Mouse (Mus musculus) forebrain, embryonic 11.5 days (tissue): ENCODE measurements around the gene Fam228b. TPM values are rescaled to one million over a fixed set of nuclear protein-coding genes. Genes with fewer than 3 reads are reported as not detected.
"Not testable (repeated sequence)": the region's sequence is repeated elsewhere in the genome, so short reads cannot be mapped to it uniquely, and the experiment has no call there.

ENCODE experiments used
- ATAC-seq: fragments of 200-750 bp; cut with Nextera tagmentation; replicated peaks from 2 replicates; pipeline ENCODE4 v1.8.0; 2017; ENCODE audit warnings: moderate TSS enrichment; ENCODE audit not compliant: low FRiP score
- DNase-seq: peaks from one replicate; pipeline ENCODE4 v3.0.0-alpha.2; 2017; ENCODE audit warnings: low spot score
- H3K27ac ChIP-seq: fragments of 300-500 bp; sonication (generic); 2 replicates; pipeline ENCODE4 v1.5.1; 2014; ENCODE audit warnings: low read depth, low read length
- H3K27me3 ChIP-seq: fragments of 300-500 bp; sonication (generic); 2 replicates; pipeline ENCODE4 v1.6.1; 2014; ENCODE audit warnings: mild to moderate bottlenecking, low read length, mixed read lengths; ENCODE audit not compliant: control insufficient read depth, insufficient read depth
- H3K36me3 ChIP-seq: fragments of 300-500 bp; sonication (generic); 2 replicates; pipeline ENCODE4 v1.6.1; 2014; ENCODE audit warnings: mild to moderate bottlenecking, low read length, moderate library complexity, mixed read lengths; ENCODE audit not compliant: control insufficient read depth, insufficient read depth
- H3K4me1 ChIP-seq: fragments of 300-500 bp; sonication (generic); replicated peaks from 2 replicates; pipeline ENCODE4 v1.6.1; 2014; ENCODE audit warnings: low read length, mixed read lengths; ENCODE audit not compliant: control insufficient read depth, insufficient read depth
- H3K4me2 ChIP-seq: fragments of 300-500 bp; sonication (generic); 2 replicates; pipeline ENCODE4 v1.6.1; 2014; ENCODE audit warnings: low read depth, mild to moderate bottlenecking, low read length, moderate library complexity, mixed read lengths; ENCODE audit not compliant: severe bottlenecking
- H3K4me3 ChIP-seq: fragments of 300-500 bp; sonication (generic); 2 replicates; pipeline ENCODE4 v1.5.1; 2014; ENCODE audit warnings: low read depth, low read length
- H3K9ac ChIP-seq: fragments of 300-500 bp; sonication (generic); 2 replicates; pipeline ENCODE4 v1.6.1; 2014; ENCODE audit warnings: low read length
- H3K9me3 ChIP-seq: fragments of 300-500 bp; sonication (generic); 2 replicates; pipeline ENCODE4 v1.6.1; 2016; ENCODE audit warnings: low read length, mixed read lengths; ENCODE audit not compliant: control insufficient read depth
- WGBS: fragments of 180-500 bp; shearing (Covaris S2); extraction: QIAGEN DNeasy Blood & Tissue Kit; methylation state at CpG from one replicate; pipeline ENCODE4 v1.1.7; 2014; 5-methylcytosine and 5-hydroxymethylcytosine counted together
- polyA plus RNA-seq: library from polyadenylated mRNA; unstranded; fragments of >200 nt; fragmentation: Nextera tagmentation; extraction: Ambion mirVana; gene quantifications from 2 replicates; pipeline ENCODE4 v1.2.1, GENCODE M21; 2014

Fam228b gene
- polyA plus RNA-seq, 1 experiment from 2014 or later: 4.2 TPM

- H3K27me3 ChIP-seq, DNase-seq, H3K4me3 ChIP-seq, H3K27ac ChIP-seq, H3K9me3 ChIP-seq, H3K9ac ChIP-seq, H3K4me1 ChIP-seq, H3K36me3 ChIP-seq, H3K4me2 ChIP-seq, ATAC-seq: not testable (repeated sequence)
- 97% methylated on average over 25 of the region's 25 CpGs for WGBS
Measured at GRCm38 (mm10) chr12:4788128-4788527, 19.1 kb upstream of the Fam228b start.

- no peak for ATAC-seq
- no peaks in the 10 kb centered on the region for H3K27me3 ChIP-seq
- H3K36me3 ChIP-seq: no peaks in the 10 kb centered on the region
- H3K27ac ChIP-seq: no peak overlapping the region
- no peak overlapping the region for H3K4me3 ChIP-seq
- no peaks in the 10 kb centered on the region for H3K4me1 ChIP-seq
- no peak overlapping the region for H3K9ac ChIP-seq
- WGBS: 80% methylated on average over 2 of the region's 2 CpGs
- H3K4me2 ChIP-seq: no peak overlapping the region
- DNase-seq: no peak
- H3K9me3 ChIP-seq: no peaks in the 10 kb centered on the region
Measured at GRCm38 (mm10) chr12:4784466-4784865, 15.4 kb upstream of the Fam228b start.

GRCm38 (mm10) chr12:4783598-4783997 lies 14.5 kb upstream of the Fam228b start:
- no peak overlapping the region for H3K9ac ChIP-seq
- H3K4me3 ChIP-seq: no peak overlapping the region
- no peaks in the 10 kb centered on the region for H3K4me1 ChIP-seq
- H3K27me3 ChIP-seq: no peaks in the 10 kb centered on the region
- DNase-seq (no peak), ATAC-seq (no peak)
- WGBS: 64% methylated on average over 5 of the region's 5 CpGs
- H3K4me2 ChIP-seq: no peak overlapping the region
- no peaks in the 10 kb centered on the region for H3K36me3 ChIP-seq
- H3K9me3 ChIP-seq: no peaks in the 10 kb centered on the region
- no peak overlapping the region for H3K27ac ChIP-seq

- H3K9ac ChIP-seq: not testable (repeated sequence)
- 90% methylated on average over 9 of the region's 9 CpGs for WGBS
Measured at GRCm38 (mm10) chr12:4781725-4782404, 12.8 kb upstream of the Fam228b start.

GRCm38 (mm10) chr12:4781270-4781669 lies 12.2 kb upstream of the Fam228b start:
- WGBS: 92% methylated on average over 1 of the region's 1 CpGs
- Histone ChIP-seq H3K27me3 (no peaks in the 10 kb centered on the region), H3K9ac (no peak overlapping the region), H3K36me3 (no peaks in the 10 kb centered on the region), H3K4me2 (no peak overlapping the region), H3K27ac (no peak overlapping the region), H3K9me3 (no peaks in the 10 kb centered on the region), H3K4me3 (no peak overlapping the region), H3K4me1 (no peaks in the 10 kb centered on the region)
- DNase-seq (no peak), ATAC-seq (no peak)

More at GRCm38 (mm10) chr12:4781725-4782404, 12.8 kb upstream of the Fam228b start:
- not testable (repeated sequence) for H3K27ac ChIP-seq, H3K9me3 ChIP-seq, DNase-seq, H3K27me3 ChIP-seq, H3K36me3 ChIP-seq, H3K4me3 ChIP-seq, ATAC-seq, H3K4me2 ChIP-seq, H3K4me1 ChIP-seq

GRCm38 (mm10) chr12:4780245-4780644 lies 11.2 kb upstream of the Fam228b start:
- H3K4me1 ChIP-seq: no peaks in the 10 kb centered on the region
- no peak for DNase-seq
- H3K27ac ChIP-seq: no peak overlapping the region
- H3K4me3 ChIP-seq: no peak overlapping the region
- 60% methylated on average over 2 of the region's 2 CpGs for WGBS
- no peaks in the 10 kb centered on the region for H3K36me3 ChIP-seq
- no peaks in the 10 kb centered on the region for H3K9me3 ChIP-seq
- no peaks in the 10 kb centered on the region for H3K27me3 ChIP-seq
- H3K9ac ChIP-seq: no peak overlapping the region
- ATAC-seq: no peak
- no peak overlapping the region for H3K4me2 ChIP-seq

- ATAC-seq (no peak), DNase-seq (no peak)
- no peaks in the 10 kb centered on the region for H3K36me3 ChIP-seq
- no peak overlapping the region for H3K4me2 ChIP-seq
- 88% methylated on average over 6 of the region's 6 CpGs for WGBS
- no peaks in the 10 kb centered on the region for H3K4me1 ChIP-seq
- H3K4me3 ChIP-seq: no peak overlapping the region
- no peaks in the 10 kb centered on the region for H3K9me3 ChIP-seq
- no peak overlapping the region for H3K9ac ChIP-seq
- no peaks in the 10 kb centered on the region for H3K27me3 ChIP-seq
- H3K27ac ChIP-seq: no peak overlapping the region
Measured at GRCm38 (mm10) chr12:4777734-4778133, 8.7 kb upstream of the Fam228b start.

- DNase-seq (no peak), ATAC-seq (no peak)
- H3K9ac ChIP-seq: no peak overlapping the region
- no peak overlapping the region for H3K27ac ChIP-seq
- no peaks in the 10 kb centered on the region for H3K9me3 ChIP-seq
- no peaks in the 10 kb centered on the region for H3K27me3 ChIP-seq
- H3K4me3 ChIP-seq: no peak overlapping the region
- H3K36me3 ChIP-seq: no peaks in the 10 kb centered on the region
- no peaks in the 10 kb centered on the region for H3K4me1 ChIP-seq
- WGBS: 82% methylated on average over 9 of the region's 9 CpGs
- H3K4me2 ChIP-seq: no peak overlapping the region
Measured at GRCm38 (mm10) chr12:4775588-4775949, 6.5 kb upstream of the Fam228b start.

GRCm38 (mm10) chr12:4774895-4775587 lies 6.0 kb upstream of the Fam228b start:
- H3K4me2 ChIP-seq: no peak overlapping the region
- no peak overlapping the region for H3K9ac ChIP-seq
- H3K9me3 ChIP-seq: no peaks in the 10 kb centered on the region
- H3K36me3 ChIP-seq: no peaks in the 10 kb centered on the region
- no peak for ATAC-seq
- no peak overlapping the region for H3K4me3 ChIP-seq
- WGBS: 94% methylated on average over 8 of the region's 8 CpGs
- no peaks in the 10 kb centered on the region for H3K27me3 ChIP-seq
- H3K27ac ChIP-seq: no peak overlapping the region
- no peaks in the 10 kb centered on the region for H3K4me1 ChIP-seq
- DNase-seq: no peak
